Mouse (Mus musculus) liver (tissue): ENCODE measurements around the gene Psmd3.
A peak's percentile ranks its signal among the peaks of the same experiment; 100 is the strongest.
"Not testable (repeated sequence)": the region's sequence is repeated elsewhere in the genome, so short reads cannot be mapped to it uniquely, and the experiment has no call there.

Source experiments
- DNase-seq: peaks from one replicate; pipeline ENCODE4 v3.0.0-alpha.2; 2020; ENCODE audit warnings: mixed read lengths

Gene Psmd3

GRCm38 (mm10) chr11:98693201-98693600, 10.8 kb downstream of the Psmd3 start:
- DNase-seq: no peak

- no peak for DNase-seq
Observed at GRCm38 (mm10) chr11:98693746-98694145, 11.4 kb downstream of the Psmd3 start.

DNA sequence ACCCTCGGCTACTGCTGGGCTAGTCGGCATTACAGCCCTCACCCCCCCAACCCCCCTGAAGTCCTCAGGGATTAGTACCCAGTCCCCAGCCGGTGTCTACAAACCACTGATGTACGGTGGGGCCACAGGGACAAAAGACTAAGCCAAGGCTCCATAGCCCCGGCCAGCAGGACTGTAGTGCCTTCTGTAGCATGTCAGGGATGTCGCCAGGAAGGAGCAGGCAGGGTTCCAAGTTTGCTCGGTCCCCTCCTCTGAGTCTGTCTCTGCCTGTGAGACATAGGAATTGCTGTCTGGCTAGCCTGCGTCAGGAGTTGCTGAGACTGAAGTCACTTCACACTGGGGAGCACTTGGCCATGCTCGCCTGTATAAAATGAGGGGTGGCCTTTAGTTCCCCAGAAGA, 11.9 kb downstream of the Psmd3 start:
- DNase-seq: no peak

DNA sequence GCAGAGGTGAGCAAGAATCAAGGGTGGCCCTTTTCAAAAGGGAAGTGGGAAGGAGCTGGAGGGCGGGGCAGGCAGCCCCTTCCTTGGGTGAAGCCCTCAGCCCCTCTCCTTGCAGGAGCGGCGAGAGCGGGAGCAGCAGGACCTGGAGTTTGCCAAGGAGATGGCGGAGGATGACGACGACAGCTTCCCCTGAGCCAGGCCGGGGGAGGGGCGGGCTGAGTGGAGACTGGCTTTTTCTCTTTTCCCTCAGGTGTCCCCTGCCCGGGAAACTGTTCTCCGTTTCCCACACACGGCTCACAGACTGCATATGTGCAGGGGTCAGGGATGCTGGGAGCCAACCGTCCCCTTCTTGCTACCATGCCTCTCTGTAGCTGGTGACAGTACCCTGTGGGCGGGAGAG, 13.1 kb downstream of the Psmd3 start:
- DNase-seq: no peak

DNA sequence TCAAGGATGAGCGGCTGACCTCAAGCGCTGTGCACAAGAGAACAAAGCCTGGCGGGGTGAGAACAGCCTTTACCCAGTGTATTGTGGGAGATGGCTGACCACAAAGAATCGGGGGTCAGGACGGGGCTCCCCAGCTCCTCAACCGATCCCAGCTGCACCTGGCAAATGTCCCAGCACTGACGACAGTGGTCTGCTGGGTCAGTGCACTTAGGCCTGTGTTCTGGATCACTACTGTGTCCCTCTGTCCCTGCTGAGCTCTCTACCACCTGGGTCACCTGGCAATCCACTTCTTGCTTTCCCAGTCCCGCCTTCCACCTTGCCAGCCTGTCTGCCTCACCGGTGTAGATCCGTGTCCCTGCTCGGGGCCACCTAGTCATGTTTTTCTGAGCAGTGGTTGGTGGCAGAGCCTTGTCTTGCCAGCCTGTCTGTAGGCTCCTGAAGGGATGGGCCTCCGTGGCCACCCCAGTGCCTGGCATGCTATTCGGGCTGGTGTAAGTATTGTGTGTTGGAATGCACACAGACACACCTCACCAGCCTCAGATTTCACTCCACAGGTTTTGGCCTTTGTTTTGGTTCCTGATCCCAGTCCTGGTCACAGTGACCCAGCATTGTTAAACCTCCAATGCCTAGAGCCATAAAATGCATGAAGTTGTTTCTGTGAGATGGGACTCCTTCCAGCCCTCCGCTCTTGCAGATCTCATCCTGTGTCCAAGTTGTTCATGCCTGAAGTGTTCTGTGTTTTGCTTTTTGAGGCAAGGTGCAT, 14.3 kb downstream of the Psmd3 start:
- DNase-seq: no peak

DNA sequence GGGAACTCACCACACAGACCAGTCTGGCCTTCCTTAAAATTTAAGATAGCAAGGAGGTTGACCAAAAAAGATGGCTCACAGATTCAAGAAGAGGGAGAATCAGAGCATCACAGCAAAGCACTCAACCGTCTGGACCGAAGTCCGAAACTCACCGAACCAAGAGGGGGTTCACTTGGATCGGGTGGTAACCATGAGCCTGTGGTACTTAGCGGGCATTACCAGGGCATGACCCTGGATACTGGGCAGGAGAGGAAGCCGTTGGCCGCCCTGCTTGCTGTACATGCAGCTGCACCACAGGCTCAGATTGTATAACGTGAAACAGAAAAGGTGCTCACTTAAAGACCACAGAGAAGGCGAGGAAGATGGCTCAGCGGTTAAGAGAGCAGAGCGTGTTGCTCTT, 14.9 kb downstream of the Psmd3 start:
- DNase-seq: no peak

GRCm38 (mm10) chr11:98698849-98699640, 16.7 kb downstream of the Psmd3 start:
- no peak for DNase-seq

- DNase-seq: peak; percentile 79
Observed at GRCm38 (mm10) chr11:98699911-98700310, 17.6 kb downstream of the Psmd3 start.

DNA sequence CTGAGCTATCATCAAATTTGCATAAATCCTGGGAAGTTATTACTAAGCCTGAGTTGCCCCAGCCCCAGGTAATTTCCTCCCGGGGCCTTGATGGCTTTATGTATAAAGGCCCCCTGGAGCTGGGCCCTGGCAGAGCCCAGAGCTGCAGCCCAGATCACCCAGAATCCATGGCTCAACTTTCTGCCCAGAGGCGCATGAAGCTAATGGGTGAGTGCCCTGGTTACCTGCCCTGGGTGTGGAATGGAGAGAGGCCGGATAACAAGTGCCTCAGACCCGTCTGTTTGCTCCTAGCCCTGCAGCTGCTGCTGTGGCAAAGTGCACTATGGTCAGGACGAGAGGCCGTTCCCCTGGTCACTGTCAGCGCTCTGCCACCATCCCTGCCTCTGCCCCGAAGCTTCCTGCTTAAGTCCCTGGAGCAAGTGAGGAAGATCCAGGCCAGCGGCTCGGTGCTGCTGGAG, 18.9 kb downstream of the Psmd3 start, which contains the start of gene Csf3:
TSS of gene Csf3 (plus strand) at position 51 of the 458 bp plus-strand sequence.
- no peak for DNase-seq

DNA sequence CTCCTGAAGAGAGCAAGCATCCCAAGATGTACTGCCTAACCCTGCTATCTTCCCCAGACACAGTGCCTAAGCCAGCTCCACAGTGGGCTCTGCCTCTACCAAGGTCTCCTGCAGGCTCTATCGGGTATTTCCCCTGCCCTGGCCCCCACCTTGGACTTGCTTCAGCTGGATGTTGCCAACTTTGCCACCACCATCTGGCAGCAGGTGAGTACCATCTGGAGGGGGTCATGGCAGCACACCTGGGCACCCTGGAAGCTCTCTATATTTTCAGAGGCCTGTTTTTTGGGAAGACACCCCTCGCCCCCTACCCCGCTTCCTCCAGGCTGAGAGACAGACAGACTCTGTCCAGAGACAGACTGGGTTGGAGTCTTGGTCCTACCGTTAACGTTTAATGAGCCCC, 20.0 kb downstream of the Psmd3 start:
- no peak for DNase-seq

DNA sequence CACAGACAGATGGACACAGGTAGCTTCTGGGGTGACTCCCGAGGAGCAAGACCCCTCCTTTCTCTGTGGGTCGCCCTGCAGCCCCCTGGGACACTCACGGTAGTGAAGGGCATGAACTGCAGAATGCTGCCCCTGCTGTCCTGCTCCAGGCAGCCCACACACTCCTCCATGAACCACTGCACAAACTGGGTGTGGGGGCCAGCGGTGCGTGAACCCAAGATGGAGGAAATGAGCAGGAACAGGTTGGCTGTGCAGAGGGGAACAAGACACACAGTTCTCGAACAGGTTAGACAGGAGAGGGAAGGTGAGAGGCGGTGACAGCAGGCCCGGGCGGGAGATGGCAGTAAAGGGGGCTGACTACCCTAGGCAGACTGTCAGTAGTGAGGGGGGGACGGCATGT, 22.7 kb downstream of the Psmd3 start:
- DNase-seq: no peak

DNA sequence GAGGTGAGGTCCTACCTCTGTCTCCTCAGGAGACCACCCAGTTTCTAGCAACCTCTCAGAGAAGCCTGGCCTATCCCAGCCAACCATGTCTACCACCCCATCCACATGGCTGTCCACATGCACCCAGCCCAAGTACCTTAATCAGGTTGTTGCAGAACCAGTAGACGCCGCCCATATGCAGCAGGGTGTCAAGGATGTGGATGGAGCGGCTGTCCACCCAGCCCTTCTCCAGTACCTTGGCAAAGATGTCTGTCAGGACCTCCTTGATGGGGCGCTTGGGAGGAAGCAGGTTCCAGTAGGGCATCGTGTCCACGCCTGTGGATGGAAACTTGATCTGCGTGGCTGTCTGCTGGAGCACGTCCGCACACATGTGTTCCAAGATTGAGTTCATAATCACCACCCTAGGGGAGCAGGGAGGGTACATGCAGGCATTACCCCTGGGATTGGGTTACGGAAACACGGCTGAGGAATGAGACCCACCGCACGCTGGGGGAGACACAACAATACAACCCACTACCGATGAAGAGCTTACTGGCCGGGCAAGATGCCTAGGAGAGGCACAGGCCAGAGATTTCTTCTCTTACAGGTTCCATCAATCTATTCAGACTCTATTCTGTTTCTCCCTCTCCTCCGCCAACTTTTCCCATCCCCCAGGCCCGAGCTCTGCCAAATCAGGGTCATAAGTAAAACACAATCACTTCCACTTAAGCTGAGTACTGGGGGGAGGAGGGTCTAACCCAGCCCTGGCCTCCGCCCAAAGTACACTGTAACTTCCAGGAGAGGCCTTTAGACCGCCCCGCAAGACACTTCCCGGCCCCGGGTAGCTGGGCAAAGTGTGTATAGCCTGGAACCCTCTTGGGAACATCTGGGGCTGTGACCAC, 25.3 kb downstream of the Psmd3 start:
- no peak for DNase-seq

DNA sequence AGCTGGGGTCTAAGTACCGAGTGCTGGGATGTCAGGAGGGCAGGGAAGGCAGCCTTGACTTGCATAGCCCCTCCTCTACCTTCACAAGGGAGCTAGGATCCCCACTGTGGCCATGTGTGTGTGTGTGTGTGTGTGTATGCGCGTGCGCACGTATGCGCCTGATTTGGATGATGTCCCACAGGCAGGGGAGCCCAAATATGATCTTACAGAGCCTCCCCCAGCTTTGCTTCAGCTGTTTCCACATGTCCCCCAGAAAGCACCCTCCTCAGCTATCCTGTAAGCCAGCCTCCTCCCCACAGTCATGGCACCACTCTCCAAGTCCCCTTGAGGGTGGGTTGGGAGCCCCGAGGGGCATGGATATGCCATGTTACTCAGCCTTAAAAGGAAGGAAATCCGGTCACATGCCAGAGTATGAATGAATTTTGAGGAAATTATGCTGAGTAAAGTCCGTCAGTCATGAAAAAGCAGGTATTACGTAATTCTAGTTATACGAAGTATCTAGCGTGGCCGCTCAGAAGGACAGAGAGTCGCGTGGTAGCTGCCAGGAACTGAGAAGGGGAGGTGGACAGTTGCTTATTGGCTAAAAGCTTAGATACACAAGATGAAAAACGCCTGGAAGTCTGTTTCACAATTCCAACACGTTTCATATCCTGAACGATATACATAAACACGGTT, 26.1 kb downstream of the Psmd3 start:
- no peak for DNase-seq

- DNase-seq: no peak
Observed at GRCm38 (mm10) chr11:98709001-98709741, 26.8 kb downstream of the Psmd3 start.

- peak; percentile 86 for DNase-seq
Observed at GRCm38 (mm10) chr11:98710416-98711045, 28.2 kb downstream of the Psmd3 start.

- no peak for DNase-seq
Observed at GRCm38 (mm10) chr11:98711046-98711434, 28.7 kb downstream of the Psmd3 start.

- not testable (repeated sequence) for DNase-seq
Observed at GRCm38 (mm10) chr11:98712009-98712408, 29.7 kb downstream of the Psmd3 start.

GRCm38 (mm10) chr11:98713703-98714102, 31.3 kb downstream of the Psmd3 start:
- DNase-seq: no peak

GRCm38 (mm10) chr11:98715946-98716345, 33.6 kb downstream of the Psmd3 start:
- DNase-seq: no peak

- peak; percentile 58 for DNase-seq
Observed at GRCm38 (mm10) chr11:98717904-98718303, 35.5 kb downstream of the Psmd3 start.

DNA sequence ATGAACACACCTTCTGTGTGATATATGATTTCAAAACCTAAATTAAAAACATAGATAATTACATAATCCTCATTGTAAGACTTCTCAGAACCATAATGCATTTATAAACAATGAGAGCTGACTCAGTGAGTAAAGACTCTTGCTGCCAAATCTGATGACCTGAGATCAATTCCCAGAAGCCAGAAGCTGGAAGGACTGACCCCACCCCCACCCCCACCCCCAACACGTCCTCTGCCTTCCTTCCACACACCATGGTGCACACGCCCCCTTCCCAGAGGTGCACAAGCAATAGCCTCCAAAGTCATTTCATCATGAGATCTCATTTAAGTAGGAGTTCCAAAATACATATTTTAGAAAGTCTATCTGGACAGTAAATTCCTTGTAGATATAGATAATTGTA, 38.4 kb downstream of the Psmd3 start:
- DNase-seq: no peak
